Mouse (Mus musculus): ENCODE measurements around the gene Slc25a44.
"Not testable (repeated sequence)": the region's sequence is repeated elsewhere in the genome, so short reads cannot be mapped to it uniquely, and the experiment has no call there.

Gene Slc25a44

DNA sequence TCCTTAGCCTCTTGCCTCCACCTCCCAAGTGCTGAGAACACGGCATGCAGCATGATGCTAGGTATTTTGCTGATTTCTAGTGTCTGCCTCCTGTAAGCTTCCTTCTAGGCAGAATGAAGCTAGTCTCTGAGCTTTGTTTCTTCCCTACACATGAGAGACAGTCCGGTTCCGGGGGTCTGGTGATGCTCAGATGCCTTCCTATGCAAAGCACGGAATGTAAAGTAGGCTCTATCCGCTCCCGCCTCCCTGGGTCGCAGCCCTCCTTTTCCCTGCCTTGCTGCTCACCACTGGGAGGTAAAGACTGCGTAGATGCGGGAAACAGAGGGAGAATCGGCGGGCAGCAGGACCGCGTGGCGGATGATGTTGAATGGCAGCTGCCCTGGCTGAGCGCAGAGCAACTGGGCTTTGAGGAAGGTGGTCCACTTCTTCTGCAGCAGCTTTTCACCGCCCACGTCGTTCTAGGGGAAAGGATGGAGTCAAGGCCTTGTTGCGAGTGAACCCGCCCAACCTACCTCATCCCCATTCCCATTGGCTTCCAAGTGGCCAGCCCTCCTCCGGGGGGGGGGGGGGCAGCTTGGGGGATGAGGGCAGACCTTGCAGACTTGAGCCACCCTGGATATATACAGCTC lies 24.6 kb upstream of the Slc25a44 start:
- no peak for DNase-seq

DNA sequence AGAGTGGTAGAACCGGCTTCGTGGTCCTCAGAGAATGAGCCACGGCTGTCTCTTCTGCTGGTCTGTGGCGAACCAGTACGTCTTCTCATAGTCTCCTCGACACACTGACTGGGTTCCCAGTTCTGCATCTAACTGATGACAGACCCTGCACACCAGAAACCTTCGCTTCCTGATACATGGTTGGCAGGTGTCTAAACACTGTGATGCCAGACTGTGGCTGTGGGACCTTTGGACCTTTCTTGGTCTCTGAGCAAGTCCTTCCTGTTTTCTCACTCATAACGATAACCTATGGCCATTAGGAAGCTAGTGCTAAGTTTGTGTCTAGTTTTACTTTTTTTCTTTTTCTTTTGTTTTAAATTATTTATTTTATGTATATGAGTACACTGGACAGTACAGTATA lies 23.5 kb upstream of the Slc25a44 start:
- DNase-seq, result no peak

DNA sequence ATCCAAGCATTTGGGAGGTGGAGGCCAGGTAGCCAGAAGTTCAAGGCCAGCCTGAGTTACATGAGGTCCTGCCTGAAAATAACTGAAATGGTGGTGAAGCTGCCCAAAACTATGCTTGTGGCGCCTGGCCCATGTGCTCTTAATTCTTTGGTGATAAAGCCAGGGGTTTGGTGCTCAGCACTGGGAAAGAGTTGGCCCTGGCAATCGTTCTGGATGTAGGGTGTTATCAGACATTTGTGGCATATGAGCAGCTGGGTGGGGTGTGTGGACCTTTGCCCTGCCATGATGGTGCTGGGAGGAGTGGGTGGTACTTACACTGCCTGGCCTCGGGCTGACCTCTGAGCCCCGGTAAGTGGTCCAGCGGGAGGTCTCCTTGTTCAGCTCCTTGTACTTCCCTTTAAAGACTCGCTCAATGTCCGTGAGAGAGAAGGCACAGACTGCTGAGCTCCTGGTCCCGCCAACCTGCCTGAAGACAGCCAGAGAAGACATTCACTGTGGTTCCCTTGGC lies 22.8 kb upstream of the Slc25a44 start:
- no peak for DNase-seq

DNA sequence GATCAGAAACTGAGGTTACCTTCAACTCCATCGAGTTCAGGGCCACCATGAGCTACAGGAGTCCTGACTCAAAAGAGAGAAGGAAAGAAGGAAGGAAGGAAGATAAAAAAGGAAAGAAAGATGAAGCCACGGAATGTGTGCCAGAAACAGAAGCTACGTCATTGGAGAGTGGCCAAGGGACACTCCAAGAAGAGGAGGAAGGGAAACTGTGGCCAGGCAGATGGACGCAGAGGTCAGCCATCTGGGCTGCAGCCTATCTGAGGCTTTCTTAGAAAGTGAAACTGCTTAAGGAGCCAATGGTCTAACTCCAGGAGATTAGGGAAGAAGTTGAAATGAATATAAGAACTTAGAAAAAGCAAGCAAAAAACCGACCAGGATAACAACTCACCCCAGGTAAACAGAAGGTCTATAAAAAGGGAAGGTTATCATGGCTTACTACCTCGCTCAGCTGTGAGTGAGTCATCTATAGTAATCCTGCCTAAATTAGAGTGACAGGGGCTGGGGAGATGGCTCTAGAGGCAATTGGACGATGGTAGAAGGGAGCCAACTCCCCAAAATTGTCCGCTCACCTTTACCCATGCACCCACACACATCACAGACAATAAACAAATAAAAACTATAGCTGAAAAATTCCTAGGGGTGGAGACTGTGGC lies 21.7 kb upstream of the Slc25a44 start:
- no peak for DNase-seq

DNA sequence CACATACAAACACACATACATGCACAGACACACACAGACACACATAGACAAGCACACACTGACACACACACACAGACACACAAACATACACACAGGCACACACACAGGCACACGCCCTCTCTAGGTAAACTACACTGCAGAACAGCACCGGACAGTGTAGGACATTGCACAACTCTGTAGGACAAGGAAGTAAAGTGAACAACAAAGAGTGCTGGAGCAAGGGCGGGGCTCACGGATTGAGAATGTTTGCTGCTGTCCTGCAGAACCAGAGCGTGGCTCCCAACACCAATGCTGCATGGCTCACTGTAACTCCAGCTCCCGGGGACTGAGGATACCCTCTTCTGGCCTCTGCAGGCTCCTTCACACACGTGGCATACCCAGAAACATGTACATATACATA lies 17.9 kb upstream of the Slc25a44 start:
- DNase-seq, result peak; percentile 44

DNA sequence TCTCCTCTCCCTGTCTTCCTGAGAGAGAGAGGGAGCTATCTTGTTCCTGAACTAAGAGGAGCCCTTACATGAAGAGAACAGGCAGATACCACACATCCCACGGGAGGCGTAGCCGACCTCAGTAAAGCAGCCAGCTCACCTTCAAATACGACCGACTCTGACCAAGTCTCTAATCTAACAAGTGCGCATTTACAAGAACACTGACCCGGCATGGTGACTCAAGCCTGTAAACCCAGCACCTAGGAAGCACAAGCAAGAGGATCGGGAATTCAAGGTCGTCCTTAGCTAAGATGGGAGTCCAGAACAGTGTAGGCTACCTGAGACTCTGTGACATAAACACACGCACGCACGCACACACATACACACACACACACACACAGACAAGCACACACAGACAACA lies 17.5 kb upstream of the Slc25a44 start:
- DNase-seq, result no peak

DNA sequence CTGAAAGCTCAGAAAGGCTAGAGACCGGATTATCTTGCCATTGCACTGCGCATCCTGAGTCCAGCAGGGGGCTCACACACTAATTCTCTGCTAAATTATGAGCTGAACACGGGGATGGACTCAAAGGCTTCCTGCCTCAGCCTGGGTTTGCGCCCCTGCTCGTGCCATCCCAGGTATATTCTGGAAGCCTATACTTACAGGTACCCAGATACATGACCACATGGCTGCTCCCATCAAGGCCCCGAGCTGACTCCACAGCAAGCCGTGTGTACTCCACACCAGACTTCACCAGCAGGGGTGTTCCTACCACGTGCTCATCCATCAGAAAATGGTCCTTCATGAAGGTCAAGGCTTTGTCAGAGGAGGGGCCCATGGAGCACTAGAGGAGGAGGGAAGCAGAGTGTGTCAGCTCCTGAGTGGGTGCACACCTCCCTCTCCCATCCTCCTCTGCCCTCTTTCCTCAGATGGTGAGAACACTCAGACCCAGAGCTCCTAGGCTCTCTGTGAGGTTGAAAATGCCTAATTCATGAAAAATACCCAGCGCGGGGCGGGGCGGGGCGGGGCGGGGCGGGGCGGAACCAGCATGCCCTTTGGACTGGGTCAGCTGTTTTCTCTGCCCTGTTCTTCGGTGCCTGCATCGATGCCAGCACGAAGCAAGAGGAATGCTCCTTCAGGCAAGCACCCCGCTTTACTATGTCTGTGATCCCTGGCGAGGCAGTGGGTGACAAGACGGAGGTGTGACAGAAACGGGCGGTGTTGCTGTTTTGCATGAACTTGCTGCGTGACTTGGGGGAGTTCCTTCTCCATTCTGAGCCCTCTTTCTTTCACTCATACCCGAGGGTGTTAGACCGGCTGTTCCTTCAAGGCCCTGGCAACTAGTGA lies 15.8 kb upstream of the Slc25a44 start:
- peak; percentile 65 for DNase-seq

DNA sequence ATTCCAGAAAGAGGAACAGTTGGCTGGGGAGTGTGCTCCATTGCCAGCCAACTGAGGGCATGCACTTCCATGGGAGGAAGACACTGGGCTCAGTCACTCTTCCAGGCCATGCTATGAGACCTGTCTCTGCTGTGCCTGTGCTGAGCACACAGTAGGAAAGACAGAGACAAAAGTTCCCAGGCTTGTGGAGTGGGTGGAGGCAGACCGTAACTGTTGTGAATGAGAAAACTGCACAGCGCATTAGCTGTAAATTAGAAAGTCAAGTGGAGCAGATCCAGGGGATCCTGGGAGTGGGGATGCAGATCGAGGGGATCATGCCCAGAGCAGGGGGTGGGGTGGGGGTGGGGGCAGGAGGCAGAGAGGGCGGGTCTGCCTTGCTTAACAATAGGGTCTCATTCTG lies 14.6 kb upstream of the Slc25a44 start:
- no peak for DNase-seq

DNA sequence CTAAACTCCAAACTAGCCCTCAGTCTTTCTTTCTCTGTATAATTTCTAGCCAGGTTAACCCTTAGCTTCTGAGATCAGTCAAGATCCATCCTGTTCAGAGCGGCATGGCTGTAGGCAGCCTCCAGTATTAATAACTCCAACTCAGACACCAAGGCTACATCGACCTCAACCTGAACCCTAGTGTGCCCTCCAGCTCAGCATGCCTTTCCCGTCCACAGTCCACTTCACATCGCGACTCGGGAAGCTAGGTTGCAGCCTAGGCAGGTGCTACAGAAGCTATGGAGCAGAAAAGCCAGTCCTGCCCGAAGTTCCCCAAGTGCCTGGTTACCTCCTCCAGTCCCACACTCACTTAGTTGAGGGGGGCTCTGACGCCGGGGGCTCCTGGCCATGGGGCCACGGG lies 12.5 kb upstream of the Slc25a44 start:
- DNase-seq, result no peak

DNA sequence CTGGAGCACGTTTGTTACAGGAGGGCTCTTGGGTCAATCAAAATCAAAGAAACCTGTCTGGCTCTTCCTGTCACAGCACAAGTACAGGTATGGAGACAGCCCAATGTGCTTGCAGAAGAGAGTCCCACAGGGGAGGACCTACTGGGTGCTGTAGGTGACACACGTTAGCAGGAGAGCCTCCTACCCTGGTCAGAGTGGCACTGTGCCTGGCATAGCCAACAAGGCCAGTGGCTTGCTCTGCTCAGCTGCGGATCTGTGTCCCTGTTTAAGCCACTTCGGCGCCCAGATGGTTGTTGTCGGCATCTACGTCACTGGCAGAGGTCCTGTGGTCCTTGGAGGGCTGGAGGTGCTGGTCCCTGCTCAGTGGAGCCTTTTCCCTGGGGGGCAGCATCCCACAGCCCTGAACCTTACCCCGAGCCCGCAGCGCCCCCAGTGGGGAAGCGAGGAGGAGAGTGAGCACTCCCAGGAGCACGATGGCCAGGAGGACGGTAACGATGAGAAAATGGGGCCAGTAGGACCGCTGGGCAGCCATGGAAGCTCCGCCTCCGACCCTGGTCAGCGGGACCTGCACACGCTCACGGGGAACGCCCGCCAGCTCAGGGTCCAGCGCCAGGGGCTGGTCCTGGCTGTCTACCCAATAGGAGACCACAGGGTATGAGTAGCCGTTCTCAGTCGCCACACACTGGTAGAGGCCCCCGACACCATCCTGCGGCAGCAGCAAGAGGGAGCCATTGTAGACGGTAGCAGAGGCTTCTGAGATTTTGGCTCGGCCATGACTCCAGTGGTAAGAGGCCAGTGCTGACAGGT lies 11.7 kb upstream of the Slc25a44 start:
- DNase-seq, result peak; percentile 59

DNA sequence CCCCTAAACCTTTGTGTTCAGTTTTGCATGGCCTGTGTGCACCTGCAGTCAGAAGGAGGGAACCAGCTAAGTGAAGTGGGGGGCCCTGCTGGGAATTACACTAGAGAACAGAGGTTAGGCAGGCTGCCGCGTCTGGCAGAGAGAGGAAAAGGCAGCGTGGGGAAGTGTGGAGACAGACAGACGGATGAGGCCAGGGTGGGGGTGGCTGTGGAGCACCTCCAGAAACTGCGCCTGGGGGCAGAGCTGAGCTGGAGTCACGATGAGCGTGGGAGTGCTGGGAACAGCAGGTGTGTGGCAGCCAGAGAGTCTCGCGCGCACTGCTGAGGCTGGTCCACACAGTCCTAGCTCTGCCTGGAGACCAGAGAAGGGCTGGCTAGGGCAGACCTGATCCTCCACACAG lies 10.6 kb upstream of the Slc25a44 start:
- DNase-seq, result no peak

DNA sequence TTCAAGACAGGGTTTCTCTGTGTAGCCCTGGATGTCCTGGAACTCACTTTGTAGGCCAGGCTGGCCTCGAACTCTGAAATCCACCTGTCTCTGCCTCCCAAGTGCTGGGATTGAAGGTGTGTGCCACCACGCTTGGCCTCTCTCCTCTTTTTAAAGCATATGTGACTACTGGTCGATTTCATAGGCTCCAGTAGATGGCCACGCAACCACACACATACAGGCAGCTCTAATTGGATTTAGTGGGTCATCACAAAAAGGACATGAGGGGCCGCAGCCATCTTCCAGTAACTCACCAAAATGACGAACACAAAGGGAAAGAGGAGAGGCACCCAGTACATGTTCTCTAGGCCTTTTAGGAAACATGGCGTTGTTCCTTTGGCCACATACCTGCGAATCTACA lies 3.7 kb upstream of the Slc25a44 start:
- DNase-seq, result not testable (repeated sequence)

DNA sequence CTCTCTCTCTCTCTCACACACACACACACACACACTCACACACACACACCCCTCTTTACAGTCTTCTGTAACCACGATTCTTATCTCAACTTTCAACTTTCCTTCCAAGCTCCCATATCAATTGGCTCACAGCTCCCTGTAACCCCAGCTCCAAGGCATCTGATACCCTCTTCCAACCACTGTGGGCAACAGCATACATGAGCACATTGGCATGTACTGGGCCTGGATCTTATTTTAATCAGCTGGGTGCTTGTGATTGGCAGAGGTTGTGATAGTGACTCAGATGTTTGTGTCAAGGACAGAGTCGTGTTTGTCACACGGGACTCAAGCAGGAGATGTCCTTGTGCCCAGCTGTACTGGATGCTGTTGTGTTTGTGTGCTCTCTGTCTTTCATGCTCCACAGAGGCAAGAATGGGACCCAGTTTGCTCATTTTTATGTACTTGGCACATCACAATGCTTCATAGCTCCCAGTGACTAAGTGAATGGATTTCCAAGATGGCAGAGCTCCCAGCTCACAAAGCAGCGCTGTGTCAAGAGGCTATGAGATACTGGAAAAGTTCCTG lies 2.5 kb upstream of the Slc25a44 start:
- no peak for DNase-seq

DNA sequence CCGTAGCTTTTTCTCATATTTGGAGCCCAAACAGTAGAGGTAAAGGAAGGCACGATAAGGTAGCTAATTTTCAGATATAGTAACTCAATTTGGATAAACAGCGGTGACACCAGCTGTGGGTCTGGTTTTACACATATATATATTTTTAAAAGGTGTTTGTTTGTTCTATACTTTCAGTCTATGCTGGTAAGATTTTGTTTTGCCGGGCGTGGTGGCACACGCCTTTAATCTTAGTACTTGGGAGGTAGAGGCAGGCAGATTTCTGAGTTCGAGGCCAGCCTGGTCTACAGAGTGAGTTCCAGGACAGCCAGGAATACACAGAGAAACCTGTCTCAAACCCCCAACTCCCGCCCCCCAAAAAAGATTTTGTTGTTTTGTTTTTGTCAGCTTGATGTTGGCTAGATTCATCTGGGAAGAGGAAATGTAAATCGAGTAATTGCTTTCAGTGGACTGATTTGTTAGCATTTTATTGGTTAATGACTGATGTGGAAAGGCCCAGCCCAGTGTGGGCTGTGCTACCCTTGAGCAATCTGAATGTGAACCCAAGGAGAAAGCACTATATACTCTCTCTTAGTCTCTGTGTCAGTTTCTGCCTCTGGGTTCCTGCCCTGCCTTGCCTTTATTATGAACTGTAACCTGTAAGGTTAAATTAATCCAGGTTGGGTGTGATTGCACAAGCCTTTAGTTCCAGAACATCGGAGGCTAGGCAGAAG lies 925 bp upstream of the Slc25a44 start:
- no peak for DNase-seq

DNA sequence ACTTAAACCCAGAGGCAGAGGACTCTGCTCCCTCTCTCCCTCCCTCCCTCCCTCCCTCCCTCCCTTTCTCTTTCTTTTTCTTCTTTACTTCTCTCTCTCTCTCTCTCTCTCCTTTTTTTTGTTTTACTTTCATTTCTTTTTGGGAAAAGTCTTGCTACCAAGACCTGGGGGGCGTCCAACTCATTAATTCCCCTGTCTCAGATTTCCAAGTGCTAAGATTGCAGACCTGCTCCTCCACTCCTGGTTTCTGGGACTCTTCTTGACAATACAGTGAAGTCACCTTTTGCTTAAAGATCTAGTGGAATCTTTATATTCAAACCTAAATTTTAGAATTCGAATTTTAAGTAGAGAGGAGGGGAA lies 371 bp upstream of the Slc25a44 start:
- no peak for DNase-seq

DNA sequence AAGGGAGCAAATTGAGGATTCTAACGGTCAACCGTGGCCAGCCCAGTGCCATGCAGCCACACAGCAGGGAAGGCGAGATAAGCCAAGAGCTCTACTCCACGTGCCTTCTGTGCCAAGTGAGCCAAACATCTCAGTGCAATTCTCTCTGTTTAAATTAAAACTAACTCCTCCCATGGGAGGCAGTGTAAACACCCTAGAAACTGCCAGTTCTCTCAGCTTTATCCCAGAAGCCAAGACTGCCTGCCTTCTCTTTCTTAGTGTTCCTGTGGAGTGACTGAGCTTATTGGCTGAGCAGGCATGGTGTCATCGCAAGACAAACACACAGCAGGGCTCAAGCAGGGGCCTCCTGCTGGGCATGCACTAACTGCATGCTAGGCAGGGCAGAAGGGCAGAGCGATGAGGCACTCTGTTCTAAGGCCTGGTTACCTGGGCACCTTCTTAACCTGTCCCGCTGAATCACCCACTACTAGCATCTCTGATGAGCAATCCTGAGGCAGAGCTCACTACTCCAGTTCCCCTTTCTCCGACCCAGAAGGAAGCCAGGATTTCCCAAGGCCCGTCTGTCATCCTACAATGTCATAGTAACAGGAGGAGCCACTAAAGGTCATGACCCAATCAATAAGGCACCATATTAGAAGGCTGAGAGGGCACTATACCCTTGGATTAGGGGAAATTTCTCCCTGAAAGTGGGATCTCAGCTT lies 2.8 kb downstream of the Slc25a44 start:
- DNase-seq, result peak; percentile 27

DNA sequence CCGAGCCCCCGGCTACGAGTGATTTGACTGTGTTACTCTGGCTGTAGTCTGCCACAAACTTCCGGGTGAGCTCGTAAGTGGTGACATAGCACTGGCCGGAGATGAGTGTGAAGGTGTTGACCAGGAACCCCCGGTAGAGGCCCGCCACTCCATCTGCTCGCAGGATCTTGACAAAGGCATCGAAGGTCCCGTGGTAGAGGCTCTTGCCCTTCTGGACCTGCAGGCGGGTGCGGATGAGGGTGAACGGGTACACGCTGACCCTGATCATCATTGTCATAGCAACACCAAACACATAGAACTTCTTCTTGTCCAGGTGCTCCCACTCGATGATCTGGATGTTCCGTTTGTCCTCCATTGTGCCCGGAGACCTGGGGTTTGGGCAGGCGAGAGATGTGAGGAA lies 4.2 kb downstream of the Slc25a44 start:
- no peak for DNase-seq

DNA sequence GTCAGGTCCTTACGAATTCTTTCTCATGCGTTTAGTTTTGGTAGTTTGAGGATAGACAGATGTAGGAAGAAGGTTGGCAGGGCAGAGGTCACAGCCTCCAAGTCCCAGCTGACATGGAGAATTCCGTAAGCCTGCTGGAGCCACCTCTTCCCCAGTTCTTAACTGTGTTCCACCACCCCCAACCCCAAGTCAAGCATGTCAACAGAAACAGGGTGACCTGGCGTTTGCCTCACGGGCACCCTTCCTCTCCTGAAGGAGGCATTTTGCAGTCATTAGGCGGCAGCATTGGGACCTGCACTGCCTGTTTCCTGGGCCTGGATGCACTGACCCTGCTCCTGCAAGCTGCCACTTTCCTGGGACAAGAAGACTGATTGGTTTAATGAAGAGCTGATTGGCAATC lies 6.9 kb downstream of the Slc25a44 start:
- DNase-seq, result no peak

DNA sequence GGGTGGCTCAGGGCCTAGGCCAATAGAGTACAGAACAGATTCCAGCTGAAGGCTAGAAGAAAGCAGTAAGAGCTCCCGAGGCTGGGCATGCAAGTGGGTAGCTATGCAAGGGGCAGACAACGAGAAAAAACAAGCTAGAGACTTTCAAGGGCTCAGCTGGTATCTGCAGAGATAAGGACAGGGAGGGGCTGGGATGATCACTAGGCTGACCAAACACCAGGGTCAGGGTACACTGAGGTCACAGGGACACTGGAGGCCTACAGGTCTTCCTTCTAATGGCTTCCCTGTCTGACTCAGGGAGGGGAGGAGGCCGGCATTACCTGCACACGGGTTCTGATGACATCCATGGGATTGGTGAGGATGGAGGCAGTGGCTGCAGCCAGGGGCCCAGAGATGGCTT lies 9.3 kb downstream of the Slc25a44 start:
- DNase-seq, result no peak

DNA sequence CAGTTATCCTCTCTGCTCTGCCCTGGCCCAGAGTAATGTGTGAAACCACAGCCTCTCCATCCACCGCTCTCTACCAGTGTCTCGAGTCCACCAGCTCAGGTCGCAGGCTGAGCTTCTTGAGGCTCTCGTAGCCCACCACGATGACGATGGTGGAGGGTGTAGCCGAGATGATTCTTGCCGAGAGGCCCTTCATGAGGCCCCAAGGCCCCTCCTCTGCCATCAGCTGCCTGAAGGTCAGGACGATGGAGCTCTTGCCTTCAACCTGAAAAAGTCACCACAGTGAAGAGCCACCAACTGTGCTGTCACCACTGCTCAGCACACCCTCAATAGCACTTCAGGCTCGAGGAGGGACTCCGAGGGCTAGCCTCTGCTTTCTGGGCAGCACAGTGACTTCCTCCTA lies 12.3 kb downstream of the Slc25a44 start:
- DNase-seq, result no peak

DNA sequence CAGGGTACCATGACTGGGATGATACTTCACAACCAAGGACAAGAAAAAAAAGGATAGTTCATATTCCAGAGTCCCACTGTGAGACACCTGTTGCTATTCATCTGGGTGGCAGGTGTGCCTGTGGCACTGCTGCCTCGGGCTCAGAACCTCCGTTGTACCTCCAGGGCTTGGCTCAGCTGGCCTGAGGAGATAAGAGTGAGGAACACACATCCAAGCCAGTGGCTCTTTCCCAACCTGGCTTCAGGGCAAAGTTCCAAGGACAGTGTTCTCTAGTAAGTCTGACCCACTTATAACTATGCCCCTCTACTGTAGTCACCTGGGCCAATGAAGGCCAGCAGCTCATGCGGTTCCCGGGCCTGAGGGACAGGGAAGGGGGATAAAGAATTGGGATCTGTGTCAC lies 13.3 kb downstream of the Slc25a44 start:
- no peak for DNase-seq
